Mouse (Mus musculus): Measurements from ENCODE around the gene Gm3404.
"Not testable (repeated sequence)": the region's sequence is repeated elsewhere in the genome, so short reads cannot be mapped to it uniquely, and the experiment has no call there.

The Gm3404 gene

GRCm38 (mm10) chr5:146525501-146525900, at the start of gene Gm3404:
Gm3404 (plus strand) TSS chr5:146525801.
- TF ChIP-seq GATA4 (IDR thresholded peaks at IDR 0.05; ENCODE audit: insufficient replicate concordance, low read length): not testable (repeated sequence)

- TF ChIP-seq GATA4 (IDR thresholded peaks at IDR 0.05; ENCODE audit: insufficient replicate concordance, low read length): not testable (repeated sequence)
These were observed 43.9 kb upstream of the Gm3404 start, which contains the start of gene Gm6408 for GRCm38 (mm10) chr5:146481665-146482064. Gm6408 (plus strand) TSS chr5:146481965.

- not testable (repeated sequence) for TF ChIP-seq GATA4 (IDR thresholded peaks at IDR 0.05; ENCODE audit: insufficient replicate concordance, low read length)
These were observed 34.5 kb upstream of the Gm3404 start, which contains the start of gene Gm6370 for GRCm38 (mm10) chr5:146491063-146491462. Gm6370 (plus strand) TSS chr5:146491363.

GRCm38 (mm10) chr5:146502099-146502498, 23.5 kb upstream of the Gm3404 start, which contains the start of gene 4930449I24Rik:
4930449I24Rik (plus strand) TSS chr5:146502399.
- TF ChIP-seq GATA4 (IDR thresholded peaks at IDR 0.05; ENCODE audit: insufficient replicate concordance, low read length): not testable (repeated sequence)

- TF ChIP-seq GATA4 (IDR thresholded peaks at IDR 0.05; ENCODE audit: insufficient replicate concordance, low read length): not testable (repeated sequence)
These were observed 11.8 kb upstream of the Gm3404 start, which contains the start of gene Gm3402 for GRCm38 (mm10) chr5:146513823-146514222. Gm3402 (plus strand) TSS chr5:146514123.

- not testable (repeated sequence) for TF ChIP-seq GATA4 (IDR thresholded peaks at IDR 0.05; ENCODE audit: insufficient replicate concordance, low read length)
These were observed 11.7 kb downstream of the Gm3404 start, which contains the start of gene Gm3409 for GRCm38 (mm10) chr5:146537347-146537746. Gm3409 (plus strand) TSS chr5:146537647.

- not testable (repeated sequence) for TF ChIP-seq GATA4 (IDR thresholded peaks at IDR 0.05; ENCODE audit: insufficient replicate concordance, low read length)
These were observed 30.2 kb downstream of the Gm3404 start, which contains the start of gene Gm3415 for GRCm38 (mm10) chr5:146555836-146556235. Gm3415 (plus strand) TSS chr5:146556136.

GRCm38 (mm10) chr5:146564259-146564658, 38.7 kb downstream of the Gm3404 start:
- TF ChIP-seq GATA4 (IDR thresholded peaks at IDR 0.05; ENCODE audit: insufficient replicate concordance, low read length): no peak

GRCm38 (mm10) chr5:146567054-146567453, 41.5 kb downstream of the Gm3404 start:
- TF ChIP-seq GATA4 (IDR thresholded peaks at IDR 0.05; ENCODE audit: insufficient replicate concordance, low read length): no peak

GRCm38 (mm10) chr5:146576668-146577067, 51.1 kb downstream of the Gm3404 start:
- no peak for TF ChIP-seq GATA4 (IDR thresholded peaks at IDR 0.05; ENCODE audit: insufficient replicate concordance, low read length)
